Mouse (Mus musculus) embryo, embryonic 11 days (tissue): ENCODE data around the gene Mphosph10.

Source experiments
- DNase-seq: peaks from one replicate; pipeline ENCODE4 v3.0.0-alpha.2; 2015

The Mphosph10 gene

DNA sequence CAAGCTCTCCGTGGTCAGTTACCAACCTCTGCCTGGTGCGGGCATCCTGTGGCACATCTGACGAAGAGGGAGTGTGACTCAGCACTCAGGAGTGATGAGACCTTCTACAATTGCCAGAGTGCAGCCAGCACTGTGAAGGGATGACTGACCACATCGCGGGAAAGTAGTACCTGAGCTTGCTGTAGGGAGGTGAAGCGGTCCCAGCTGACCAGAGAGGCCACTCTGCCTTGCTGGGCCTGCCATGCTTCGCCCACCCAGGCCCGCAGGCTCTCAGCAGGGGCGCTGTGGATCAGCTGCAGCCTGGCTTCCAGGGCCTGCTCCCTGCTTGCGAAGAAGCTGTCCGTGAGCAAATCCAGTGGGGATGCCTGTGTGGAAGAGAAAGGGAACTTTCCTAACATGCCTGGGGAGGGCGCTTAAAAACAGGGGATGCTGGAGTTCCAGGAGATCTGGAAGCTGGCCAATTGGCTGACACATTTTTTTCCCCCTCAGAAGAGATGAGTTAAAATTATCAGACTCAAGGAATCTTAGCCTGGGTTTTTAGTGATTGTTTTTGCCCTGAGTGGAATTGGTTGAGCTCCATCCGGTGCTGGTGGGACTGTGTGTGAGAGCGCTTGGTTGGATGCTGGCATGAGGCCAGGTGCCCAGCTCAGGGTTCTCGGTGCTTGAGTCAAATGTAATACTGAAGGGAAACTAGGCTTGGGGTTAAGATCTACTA, 42.8 kb downstream of the Mphosph10 start:
- no peak for DNase-seq

DNA sequence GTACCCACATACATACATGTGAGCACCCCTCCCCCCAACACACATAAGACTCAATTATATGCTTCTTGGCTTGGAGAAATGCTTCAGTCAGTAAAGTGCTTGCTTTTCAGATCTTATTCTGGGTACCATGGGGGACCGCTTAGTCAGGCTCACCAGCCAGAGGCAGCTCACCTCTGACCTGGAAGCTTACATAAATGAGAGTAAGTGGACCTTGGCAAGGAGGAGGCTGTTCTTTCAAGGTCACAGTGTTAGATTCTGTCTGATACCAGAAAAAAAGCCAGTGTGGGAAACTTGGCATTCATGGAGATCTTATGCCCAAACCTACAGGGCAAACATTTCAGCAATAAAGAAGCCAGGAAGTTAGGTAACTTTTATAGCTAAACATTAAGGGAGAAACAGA, 44.3 kb downstream of the Mphosph10 start:
- no peak for DNase-seq

DNA sequence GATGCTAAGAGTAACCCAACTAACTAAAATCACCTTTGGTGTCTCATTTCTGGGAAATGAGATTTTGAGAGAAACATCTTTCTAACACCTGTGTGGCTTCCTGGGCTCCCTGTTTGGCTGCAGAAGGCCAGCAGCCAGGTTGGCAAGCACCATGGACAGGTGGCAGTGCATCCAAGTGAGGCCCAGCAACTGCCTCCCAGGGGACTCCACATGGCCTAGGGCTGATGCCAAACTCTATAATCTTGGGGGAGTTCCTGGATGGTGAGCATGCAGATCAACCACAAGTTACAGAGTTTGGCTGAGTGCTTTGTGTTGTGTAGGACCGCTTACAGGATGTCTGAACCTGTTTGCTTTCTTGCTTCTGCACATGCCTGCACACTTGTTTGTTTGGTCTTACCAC, 59.4 kb downstream of the Mphosph10 start:
- DNase-seq: no peak

DNA sequence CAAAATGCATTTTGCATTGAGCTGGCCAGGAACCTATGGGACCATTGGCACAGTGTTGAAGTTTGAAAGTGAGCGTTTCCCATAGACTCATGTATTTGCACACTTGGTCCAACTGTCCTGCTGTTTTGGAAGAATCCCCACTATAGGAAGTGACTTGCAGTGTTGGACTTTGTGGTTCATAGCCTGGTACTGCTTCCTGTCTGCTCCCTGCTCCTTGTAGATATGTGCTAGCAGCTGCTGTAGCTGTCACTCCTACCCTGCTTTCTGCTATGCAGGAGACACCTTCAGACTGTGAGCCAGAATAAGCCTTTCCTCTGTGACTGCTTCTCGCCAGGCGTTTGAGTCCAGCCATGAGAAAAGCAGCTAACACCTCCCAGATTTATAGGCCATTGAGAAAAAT, 60.8 kb downstream of the Mphosph10 start:
- no peak for DNase-seq

DNA sequence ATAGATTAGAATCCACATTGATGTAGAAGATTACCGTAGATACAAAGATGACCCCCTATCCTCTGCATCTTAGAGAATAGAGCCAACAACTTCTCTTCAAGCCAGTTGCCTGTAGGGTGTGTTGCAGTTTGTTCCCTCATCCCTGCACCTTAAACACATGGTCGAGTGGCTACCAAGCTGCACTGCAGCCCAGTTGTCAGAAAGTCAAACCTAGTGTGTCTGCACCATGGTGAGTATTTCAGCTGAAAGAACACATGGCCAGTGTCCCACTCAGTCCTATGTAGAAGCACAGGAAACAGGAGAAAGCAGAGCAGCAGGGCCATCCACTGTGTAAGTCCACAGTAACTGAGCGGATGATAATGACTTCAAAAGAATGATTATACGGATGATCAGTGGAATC, 64.6 kb downstream of the Mphosph10 start:
- no peak for DNase-seq

DNA sequence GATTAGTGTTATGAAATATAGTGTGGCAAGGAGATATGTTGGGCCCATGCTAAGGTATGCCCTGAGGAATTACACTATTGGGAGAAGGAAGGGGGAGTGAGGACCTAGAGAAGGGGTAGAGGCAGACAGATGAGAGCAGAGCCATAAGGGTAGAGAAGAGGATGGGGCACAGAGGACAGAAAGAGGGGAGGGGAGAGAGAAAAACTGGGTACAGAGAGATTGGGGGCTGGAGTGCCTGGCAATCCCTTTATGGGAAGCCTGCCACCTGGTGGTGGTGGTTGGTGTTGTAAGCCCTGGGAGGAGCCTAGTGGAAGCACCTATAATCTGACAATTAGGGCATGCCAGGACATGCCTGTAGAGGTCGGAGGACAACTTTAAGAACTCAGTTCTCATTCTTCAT, 65.2 kb downstream of the Mphosph10 start:
- peak; percentile 78 for DNase-seq
